Mouse (Mus musculus) intestine, embryonic 15.5 days (tissue): ENCODE data around the gene Usp5. TPM values are rescaled to one million over a fixed set of nuclear protein-coding genes. Genes with fewer than 3 reads are reported as not detected.

Experiments used
- ATAC-seq: fragments of 200-750 bp; cut with Nextera tagmentation; 2 replicates; pipeline ENCODE4 v1.8.0; 2017; ENCODE audit warnings: moderate TSS enrichment, moderate library complexity
- H3K27ac ChIP-seq: fragments of 300-500 bp; sonication (generic); 2 replicates; pipeline ENCODE4 v1.5.1; 2015; ENCODE audit warnings: mild to moderate bottlenecking, inconsistent platforms
- H3K27me3 ChIP-seq: fragments of 300-500 bp; sonication (generic); replicated peaks from 2 replicates; pipeline ENCODE4 v1.6.1; 2015; ENCODE audit warnings: inconsistent platforms
- H3K36me3 ChIP-seq: fragments of 300-500 bp; sonication (generic); 2 replicates; pipeline ENCODE4 v1.6.1; 2015; ENCODE audit warnings: inconsistent platforms
- H3K4me1 ChIP-seq: fragments of 300-500 bp; sonication (generic); replicated peaks from 2 replicates; pipeline ENCODE4 v1.6.1; 2015; ENCODE audit warnings: inconsistent platforms
- H3K4me2 ChIP-seq: fragments of 300-500 bp; sonication (generic); replicated peaks from 2 replicates; pipeline ENCODE4 v1.6.1; 2015; ENCODE audit warnings: mild to moderate bottlenecking, inconsistent platforms
- H3K4me3 ChIP-seq: fragments of 300-500 bp; sonication (generic); replicated peaks from 2 replicates; pipeline ENCODE4 v1.5.1; 2015; ENCODE audit warnings: inconsistent platforms
- H3K9ac ChIP-seq: fragments of 300-500 bp; sonication (generic); 2 replicates; pipeline ENCODE4 v1.6.1; 2015; ENCODE audit warnings: inconsistent platforms
- H3K9me3 ChIP-seq: fragments of 300-500 bp; sonication (generic); 2 replicates; pipeline ENCODE4 v1.6.1; 2016; ENCODE audit warnings: inconsistent platforms
- WGBS: fragments of 180-500 bp; shearing (Covaris S2); methylation state at CpG from one replicate; pipeline ENCODE4 v1.1.7; 2015; 5-methylcytosine and 5-hydroxymethylcytosine counted together
- polyA plus RNA-seq: library from polyadenylated mRNA; unstranded; fragments of >200 nt; fragmentation: Nextera tagmentation; extraction: Ambion mirVana; gene quantifications from 2 replicates; pipeline ENCODE4 v1.2.1, GENCODE M21; 2015

Gene Usp5
- polyA plus RNA-seq = 116 and 118 TPM in 2 replicates

DNA sequence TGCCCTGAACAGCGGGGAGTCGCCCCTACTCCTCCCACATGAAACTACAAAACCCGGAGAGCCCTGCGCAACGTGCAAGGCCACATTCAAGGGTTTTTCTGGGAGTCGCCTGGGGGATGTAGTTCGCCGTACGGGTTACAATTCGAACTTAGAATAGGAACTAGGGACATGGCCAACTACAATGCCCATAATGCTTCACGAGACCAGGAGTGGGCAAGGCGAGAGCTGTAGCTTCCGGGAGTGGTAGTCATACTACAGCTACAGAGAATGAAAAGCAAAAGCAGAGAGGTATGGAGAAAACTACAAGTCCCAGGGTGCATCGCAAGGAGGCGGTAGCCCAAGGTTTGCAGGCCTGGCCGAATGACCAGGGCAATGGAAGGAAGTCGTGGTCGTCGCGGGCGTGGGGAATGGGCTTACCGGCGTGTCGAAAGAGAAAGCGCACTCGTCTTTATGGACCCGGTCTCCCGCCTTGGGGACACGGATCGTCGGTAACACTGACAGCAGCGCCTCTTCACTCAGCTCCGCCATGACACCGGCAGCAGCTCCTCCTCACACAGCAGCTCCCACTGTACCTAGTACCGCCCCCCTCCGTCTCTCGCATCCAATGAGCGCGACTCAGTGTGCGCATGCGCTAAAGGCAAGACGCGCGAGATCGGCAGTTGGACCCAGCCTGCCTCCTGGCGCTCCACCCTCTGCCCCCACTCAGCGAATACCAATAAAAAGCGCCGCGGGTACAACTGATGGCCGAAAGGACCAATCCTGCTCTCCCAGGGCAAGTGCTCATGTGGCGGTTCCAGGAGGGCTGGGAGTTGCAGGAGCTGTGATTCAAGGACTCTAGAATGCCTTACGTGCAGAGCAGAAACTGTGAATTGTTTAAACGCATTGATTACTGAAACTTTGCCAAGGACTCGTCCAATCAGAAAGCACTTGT, at the start of gene Usp5, which contains the start of gene Cdca3:
Gene Usp5, minus strand, starts transcription at position 617 of the 931 bp plus-strand sequence.
Gene Cdca3, plus strand, starts transcription at position 680 of the 931 bp plus-strand sequence.
- H3K4me2 ChIP-seq = peak within 1 kb of the TSS; percentile 90

DNA sequence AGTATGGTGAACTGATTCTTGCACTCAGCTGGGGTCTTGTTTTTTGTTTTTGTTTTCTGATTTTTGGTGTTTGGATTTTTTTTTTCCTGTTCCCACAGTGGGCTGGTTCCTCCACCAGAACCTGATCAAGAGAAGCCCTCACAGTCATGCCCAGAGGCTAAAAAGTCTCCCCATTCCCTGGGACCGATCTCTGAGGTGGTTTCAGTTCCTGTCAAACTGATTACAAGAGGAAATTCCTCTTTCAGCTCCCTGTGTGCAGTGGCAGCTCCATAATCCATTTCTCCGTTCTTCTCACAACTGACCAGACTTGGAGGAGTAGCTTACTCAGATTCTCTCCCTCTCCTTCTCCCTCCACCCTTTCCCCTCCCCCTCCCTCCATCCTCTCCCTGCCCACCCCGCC, 45.1 kb upstream of the Usp5 start:
- H3K27ac ChIP-seq = no peak overlapping the region
- no peak for ATAC-seq
- no peak overlapping the region for H3K4me3 ChIP-seq
- no peak overlapping the region for H3K4me2 ChIP-seq
- no peaks in the 10 kb centered on the region for H3K9me3 ChIP-seq
- no peak overlapping the region for H3K9ac ChIP-seq
- H3K36me3 ChIP-seq = no peaks in the 10 kb centered on the region
- H3K4me1 ChIP-seq = no peaks in the 10 kb centered on the region
- no peaks in the 10 kb centered on the region for H3K27me3 ChIP-seq
- 48% methylated on average over 2 of the region's 3 CpGs for WGBS

More for the DNA sequence above, at the start of gene Usp5, which contains the start of gene Cdca3:
- no peaks in the 10 kb centered on the region for H3K9me3 ChIP-seq
- H3K9ac ChIP-seq = peak within 1 kb of the TSS; percentile 70
- peak within 1 kb of the TSS; percentile 94 for H3K27ac ChIP-seq
- H3K36me3 ChIP-seq = peaks cover 25% of the 10 kb centered on the region
- peak within 1 kb of the TSS; percentile 54 for H3K4me3 ChIP-seq
- H3K4me1 ChIP-seq = peaks cover 16% of the 10 kb centered on the region
- H3K27me3 ChIP-seq = no peaks in the 10 kb centered on the region
- ATAC-seq = peak; percentile 94
- WGBS = under 1% methylated on average over 55 of the region's 55 CpGs

DNA sequence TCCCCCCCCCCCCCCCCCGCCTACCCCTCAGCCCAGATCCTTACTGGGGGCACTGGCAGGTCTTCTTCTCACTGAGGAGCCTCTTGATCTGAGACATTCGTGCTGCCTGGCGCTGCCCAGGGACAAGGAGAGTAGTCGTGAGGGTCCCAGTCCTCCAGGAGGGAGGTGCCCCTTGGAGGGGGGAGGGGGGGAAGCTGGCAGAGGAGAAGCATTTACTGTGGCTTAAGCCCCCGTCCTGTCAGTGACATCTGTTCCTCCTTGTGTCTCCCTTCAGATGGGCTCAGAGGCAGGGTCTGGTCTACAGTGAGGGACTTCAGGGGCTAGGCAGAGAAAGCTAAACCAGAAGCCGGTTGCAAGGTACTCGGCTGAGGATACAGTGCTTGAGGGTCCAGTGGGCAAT, 37.3 kb upstream of the Usp5 start:
- WGBS = 68% methylated on average over 6 of the region's 7 CpGs
- Histone ChIP-seq H3K4me2 (no peak overlapping the region), H3K9me3 (no peaks in the 10 kb centered on the region), H3K4me1 (peaks cover 18% of the 10 kb centered on the region), H3K4me3 (no peak overlapping the region), H3K9ac (no peak overlapping the region), H3K27ac (no peak overlapping the region), H3K36me3 (no peaks in the 10 kb centered on the region), H3K27me3 (peaks cover 9% of the 10 kb centered on the region; the same call in 1 of the 2 replicates)
- ATAC-seq = no peak

- Histone ChIP-seq H3K27ac (no peak overlapping the region), H3K27me3 (peaks cover 12% of the 10 kb centered on the region), H3K4me2 (no peak overlapping the region), H3K9ac (no peak overlapping the region), H3K36me3 (no peaks in the 10 kb centered on the region), H3K4me1 (peaks cover 18% of the 10 kb centered on the region), H3K4me3 (no peak overlapping the region), H3K9me3 (no peaks in the 10 kb centered on the region)
- 42% methylated on average over 18 of the region's 18 CpGs for WGBS
- ATAC-seq = no peak
These were observed 36.6 kb upstream of the Usp5 start for GRCm38 (mm10) chr6:124865766-124866362.

DNA sequence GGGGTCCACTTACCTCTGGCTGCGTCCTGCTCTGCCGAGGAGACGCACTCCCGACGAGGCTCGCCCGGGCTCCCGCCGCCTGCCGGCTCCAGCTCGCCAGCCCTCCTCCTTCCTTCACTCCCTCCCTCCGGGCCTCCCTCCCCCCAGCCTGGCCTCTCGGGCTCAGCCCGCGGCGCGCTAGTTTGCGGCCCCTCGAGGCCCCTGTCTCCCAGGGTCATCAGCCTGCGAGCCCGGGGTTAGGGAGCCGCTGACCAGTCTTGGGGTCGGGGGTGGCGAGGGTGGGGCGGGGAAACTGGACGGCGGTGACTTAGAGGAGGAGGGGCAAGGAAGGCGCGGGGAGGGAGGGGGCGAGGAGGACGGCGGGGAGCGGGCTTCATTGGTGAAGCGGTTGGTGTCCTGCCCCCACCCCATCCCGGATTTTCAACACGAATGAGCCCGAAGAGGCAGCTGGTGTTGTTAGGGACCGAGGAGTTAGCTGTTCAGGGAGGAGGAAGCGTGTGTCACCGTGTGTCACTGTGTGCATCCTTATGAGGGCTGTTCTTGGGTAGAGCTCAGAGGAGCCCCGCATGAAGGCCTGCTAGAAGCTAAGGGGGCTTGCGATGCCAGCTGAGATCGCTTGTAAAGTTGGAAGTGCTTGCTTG, 34.5 kb upstream of the Usp5 start, which contains the start of gene Gpr162:
Gene Gpr162, minus strand, starts transcription at position 326 of the 641 bp plus-strand sequence.
- WGBS = under 1% methylated on average over 37 of the region's 43 CpGs
- H3K27ac ChIP-seq = no peak within 1 kb of the TSS
- no peaks in the 10 kb centered on the region for H3K36me3 ChIP-seq
- peak within 1 kb of the TSS; percentile 80 for H3K4me2 ChIP-seq
- H3K4me3 ChIP-seq = peak within 1 kb of the TSS; percentile 48
- peak within 1 kb of the TSS; percentile 47 for H3K9ac ChIP-seq
- peaks cover 28% of the 10 kb centered on the region for H3K4me1 ChIP-seq
- ATAC-seq = peak; percentile 81
- no peaks in the 10 kb centered on the region for H3K9me3 ChIP-seq
- H3K27me3 ChIP-seq = peaks cover 20% of the 10 kb centered on the region

DNA sequence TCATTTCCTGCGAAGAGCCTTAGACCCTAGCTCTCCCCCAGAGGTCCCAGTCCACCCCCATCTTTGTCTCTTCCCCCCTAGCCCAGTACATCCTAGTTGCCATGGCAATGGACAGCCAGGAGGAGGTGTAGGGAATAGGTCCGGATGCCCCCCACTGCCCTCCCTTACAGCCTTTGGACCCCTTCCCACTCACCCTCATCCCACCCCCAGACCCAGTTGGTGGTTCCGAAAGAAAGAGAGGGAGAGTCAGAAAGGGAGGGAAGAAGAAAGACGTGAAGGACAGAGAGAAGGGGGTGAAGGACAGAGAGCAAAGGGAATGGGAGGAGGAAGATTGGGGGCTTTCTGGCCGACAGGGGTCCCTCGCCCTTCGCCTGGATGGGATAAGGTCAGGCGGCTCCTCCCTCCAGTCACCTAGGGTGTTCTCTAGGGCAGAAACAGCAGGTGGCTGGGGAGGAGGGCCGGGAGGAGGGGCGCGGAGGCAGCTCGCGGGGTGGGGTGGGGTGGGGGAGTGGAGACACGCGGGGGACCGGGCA, 33.9 kb upstream of the Usp5 start:
- 1% methylated on average over 16 of the region's 16 CpGs for WGBS
- H3K4me1 ChIP-seq = peaks cover 32% of the 10 kb centered on the region
- ATAC-seq = peak; percentile 51
- no peaks in the 10 kb centered on the region for H3K36me3 ChIP-seq
- peaks cover 21% of the 10 kb centered on the region for H3K27me3 ChIP-seq
- H3K4me3 ChIP-seq = peak overlapping the region; percentile 48
- H3K9ac ChIP-seq = peak overlapping the region; percentile 47
- no peaks in the 10 kb centered on the region for H3K9me3 ChIP-seq
- no peak overlapping the region for H3K27ac ChIP-seq
- H3K4me2 ChIP-seq = peak overlapping the region; percentile 80

DNA sequence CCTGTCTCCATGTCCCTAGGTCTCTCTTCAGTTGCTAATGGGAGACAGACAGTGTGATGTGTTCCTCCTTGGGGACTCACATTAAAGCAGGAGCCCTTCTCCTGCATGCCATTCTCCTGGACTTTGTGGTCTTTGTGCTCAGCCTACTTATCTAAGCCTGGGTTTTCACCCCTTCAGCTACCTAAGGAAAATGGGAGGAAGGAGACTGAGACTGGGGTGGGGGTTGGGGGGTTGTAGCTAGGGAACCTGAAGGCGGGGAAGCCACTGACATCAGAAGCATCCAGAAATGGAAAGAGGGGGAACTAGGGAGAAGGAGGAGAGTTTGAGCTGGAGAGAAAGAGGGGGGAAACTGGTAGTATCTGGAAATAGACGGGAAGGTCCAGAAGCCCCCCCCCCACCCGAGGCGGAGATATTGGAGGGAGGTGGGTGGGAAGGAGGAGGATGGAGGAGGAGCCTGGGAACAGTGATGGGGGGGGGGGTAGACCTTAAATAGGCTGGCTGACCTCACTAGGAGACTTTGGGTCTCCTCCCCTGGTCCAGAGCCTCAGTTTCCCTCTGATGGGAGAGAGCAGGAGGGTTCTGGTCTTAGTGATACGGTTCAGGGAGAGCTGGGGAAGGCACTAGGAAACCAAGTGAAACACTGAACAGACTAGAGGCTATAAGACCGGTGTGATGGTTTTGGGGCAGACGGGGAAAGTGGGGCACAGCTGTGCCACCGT, 33.3 kb upstream of the Usp5 start:
- no peaks in the 10 kb centered on the region for H3K9me3 ChIP-seq
- peak; percentile 2; the same call in 1 of the 2 replicates for ATAC-seq
- peaks cover 21% of the 10 kb centered on the region for H3K27me3 ChIP-seq
- H3K4me3 ChIP-seq = peak overlapping the region; percentile 48
- no peaks in the 10 kb centered on the region for H3K36me3 ChIP-seq
- no peak overlapping the region for H3K27ac ChIP-seq
- peak overlapping the region; percentile 80 for H3K4me2 ChIP-seq
- WGBS = 15% methylated on average over 8 of the region's 8 CpGs
- no peak overlapping the region for H3K9ac ChIP-seq
- peaks cover 34% of the 10 kb centered on the region for H3K4me1 ChIP-seq

DNA sequence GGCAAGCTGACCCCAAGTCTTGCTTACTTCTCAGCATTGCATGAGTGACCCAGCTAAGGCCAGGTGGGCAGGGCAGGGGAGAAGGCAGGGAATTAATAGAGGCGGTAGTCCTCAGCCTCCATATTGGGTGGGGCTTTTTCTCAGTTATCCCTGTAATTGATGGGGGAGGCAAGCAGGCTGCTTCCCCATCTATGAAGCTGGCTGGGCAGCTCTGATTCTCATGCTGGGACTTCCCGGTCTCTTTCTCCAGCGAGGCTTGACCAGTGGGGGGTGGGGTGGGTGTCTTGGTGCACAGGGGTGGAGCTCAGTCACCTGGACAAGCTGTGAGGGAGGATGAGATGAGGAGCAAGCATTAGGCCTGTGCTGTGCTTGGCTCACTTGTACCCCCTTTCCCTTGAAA, 32.5 kb upstream of the Usp5 start:
- H3K4me2 ChIP-seq = no peak overlapping the region
- no peak for ATAC-seq
- 40% methylated on average over 3 of the region's 3 CpGs for WGBS
- no peaks in the 10 kb centered on the region for H3K9me3 ChIP-seq
- H3K27me3 ChIP-seq = peaks cover 20% of the 10 kb centered on the region
- H3K36me3 ChIP-seq = no peaks in the 10 kb centered on the region
- peaks cover 34% of the 10 kb centered on the region for H3K4me1 ChIP-seq
- H3K27ac ChIP-seq = no peak overlapping the region
- no peak overlapping the region for H3K9ac ChIP-seq
- H3K4me3 ChIP-seq = no peak overlapping the region

DNA sequence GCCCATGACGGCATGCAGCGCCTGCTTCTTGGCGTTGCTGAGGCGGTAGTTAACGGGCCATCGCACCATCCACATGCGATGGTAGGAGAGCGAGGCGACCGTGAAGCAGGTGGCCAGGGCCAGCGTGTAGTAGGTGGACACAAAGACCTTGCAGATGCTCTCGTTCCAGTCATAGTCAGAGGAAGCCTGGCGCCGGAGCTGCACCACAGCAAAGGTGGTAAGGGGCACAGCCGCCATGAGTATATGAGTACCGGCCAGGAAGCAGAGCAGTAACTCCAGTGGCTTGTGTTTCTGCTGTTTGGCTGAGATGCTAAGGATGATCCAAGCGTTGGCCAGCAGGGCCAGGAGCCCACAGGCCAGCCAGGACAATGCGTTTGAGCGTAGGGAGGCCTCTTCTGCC, 32.0 kb upstream of the Usp5 start:
- H3K4me1 ChIP-seq = peaks cover 37% of the 10 kb centered on the region
- H3K4me2 ChIP-seq = no peak overlapping the region
- H3K9me3 ChIP-seq = no peaks in the 10 kb centered on the region
- no peak for ATAC-seq
- no peak overlapping the region for H3K9ac ChIP-seq
- no peak overlapping the region for H3K4me3 ChIP-seq
- peaks cover 20% of the 10 kb centered on the region for H3K27me3 ChIP-seq
- H3K27ac ChIP-seq = no peak overlapping the region
- H3K36me3 ChIP-seq = no peaks in the 10 kb centered on the region
- WGBS = 83% methylated on average over 19 of the region's 19 CpGs

GRCm38 (mm10) chr6:124860511-124860910, 31.2 kb upstream of the Usp5 start:
- no peak overlapping the region for H3K4me2 ChIP-seq
- peaks cover 37% of the 10 kb centered on the region for H3K4me1 ChIP-seq
- no peak for ATAC-seq
- no peak overlapping the region for H3K4me3 ChIP-seq
- no peak overlapping the region for H3K9ac ChIP-seq
- H3K36me3 ChIP-seq = no peaks in the 10 kb centered on the region
- whole genome bisulfite sequencing = 83% methylated on average over 9 of the region's 9 CpGs
- H3K27me3 ChIP-seq = peaks cover 21% of the 10 kb centered on the region
- no peaks in the 10 kb centered on the region for H3K9me3 ChIP-seq
- no peak overlapping the region for H3K27ac ChIP-seq

DNA sequence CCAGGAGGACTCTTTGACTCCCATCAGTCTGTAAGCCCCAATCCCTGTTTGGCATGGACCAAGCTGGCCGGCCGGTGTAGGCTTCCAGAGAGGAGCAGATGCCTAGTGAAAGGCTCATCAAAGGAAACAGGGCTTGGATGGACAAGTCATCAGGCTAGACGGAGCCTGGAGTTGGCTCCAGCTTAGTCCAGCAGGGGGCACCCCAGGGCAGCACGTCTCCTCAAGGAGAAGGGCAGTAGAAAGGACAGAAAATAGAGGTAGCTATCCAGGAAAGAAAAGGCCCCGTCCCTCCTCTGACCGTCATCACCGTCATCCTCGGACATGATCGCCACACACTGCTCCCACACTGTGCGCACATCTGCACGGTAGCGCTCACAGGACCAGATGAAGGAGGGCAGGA, 30.4 kb upstream of the Usp5 start:
- Histone ChIP-seq H3K4me2 (peak overlapping the region; percentile 26; the same call in 1 of the 2 replicates), H3K4me3 (0 out of 2 replicates have a peak overlapping the region, but pooled peaks have one; percentile 2), H3K36me3 (no peaks in the 10 kb centered on the region), H3K27me3 (peaks cover 21% of the 10 kb centered on the region), H3K9me3 (no peaks in the 10 kb centered on the region), H3K27ac (peak overlapping the region; percentile 36; the same call in 1 of the 2 replicates), H3K9ac (no peak overlapping the region), H3K4me1 (peaks cover 37% of the 10 kb centered on the region)
- ATAC-seq = peak; percentile 12; the same call in 1 of the 2 replicates
- 7% methylated on average over 12 of the region's 12 CpGs for WGBS
